Mouse (Mus musculus) lung, adult 2 months (tissue): ENCODE data around the gene Snx29. TPM values are rescaled to one million over a fixed set of nuclear protein-coding genes. Genes with fewer than 3 reads are reported as not detected.

Experiments
- DNase-seq: peaks from one replicate; pipeline ENCODE4 v3.0.0; 2022
- H3K4me1 ChIP-seq: fragments of 200-500 bp; 2 replicates; pipeline ENCODE4 v1.6.1; 2011; ENCODE audit warnings: low read length; ENCODE audit not compliant: control insufficient read depth, insufficient read depth
- H3K4me3 ChIP-seq: fragments of 200-500 bp; replicated peaks from 2 replicates; pipeline ENCODE3; 2011; ENCODE audit warnings: low read depth, mild to moderate bottlenecking, control low read depth, low read length; ENCODE audit errors: extremely low read depth
- CTCF ChIP-seq: fragments of 200-500 bp; IDR thresholded peaks from 2 replicates; pipeline ENCODE4 v1.5.1; 2011; ENCODE audit warnings: mild to moderate bottlenecking, low read length, control low read depth; ENCODE audit not compliant: insufficient read depth
- POLR2A ChIP-seq: fragments of 200-500 bp; IDR thresholded peaks from 2 replicates; pipeline ENCODE4 v1.6.1; 2011; ENCODE audit warnings: low read depth, mild to moderate bottlenecking, control low read depth, low read length, borderline replicate concordance; ENCODE audit errors: extremely low read depth
- WGBS: fragments of 180-500 bp; shearing (Covaris S2); methylation state at CpG from one replicate; pipeline ENCODE4 v1.1.7; 2018; 5-methylcytosine and 5-hydroxymethylcytosine counted together
- polyA plus RNA-seq: library from polyadenylated mRNA; depleted of rRNA; stranded (reverse); fragments of >200 nt; gene quantifications from 2 replicates; pipeline ENCODE4 v1.2.3, GENCODE M21; 2012

Gene Snx29
- polyA plus RNA-seq, 1 experiment, result 10.6 TPM

DNA sequence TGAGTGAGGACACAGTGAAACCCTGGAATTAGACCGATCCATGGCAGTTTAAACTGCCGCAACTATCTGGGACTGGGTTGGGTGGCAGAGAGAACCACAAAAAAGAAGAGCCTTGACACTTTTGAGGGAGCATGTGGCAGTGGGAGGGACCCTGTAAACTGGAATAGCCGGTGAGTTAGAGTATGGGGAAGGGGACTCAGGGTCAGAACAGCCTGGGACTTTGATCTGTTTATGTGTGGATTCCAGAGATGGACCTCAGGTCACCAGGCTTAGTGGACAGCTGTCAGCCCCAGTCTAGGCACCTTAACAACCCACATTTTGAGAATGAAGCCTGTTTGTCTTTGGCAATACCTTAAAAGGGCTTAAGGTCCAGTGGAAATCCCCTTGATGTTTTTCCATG is 215.5 kb downstream of the Snx29 start:
- Histone ChIP-seq H3K4me1 (no peaks in the 10 kb centered on the region), H3K4me3 (no peak overlapping the region)
- DNase-seq, result no peak
- WGBS, result 67% methylated on average over 3 of the region's 3 CpGs
- TF ChIP-seq CTCF, result no peak
- no peak for TF ChIP-seq POLR2A

DNA sequence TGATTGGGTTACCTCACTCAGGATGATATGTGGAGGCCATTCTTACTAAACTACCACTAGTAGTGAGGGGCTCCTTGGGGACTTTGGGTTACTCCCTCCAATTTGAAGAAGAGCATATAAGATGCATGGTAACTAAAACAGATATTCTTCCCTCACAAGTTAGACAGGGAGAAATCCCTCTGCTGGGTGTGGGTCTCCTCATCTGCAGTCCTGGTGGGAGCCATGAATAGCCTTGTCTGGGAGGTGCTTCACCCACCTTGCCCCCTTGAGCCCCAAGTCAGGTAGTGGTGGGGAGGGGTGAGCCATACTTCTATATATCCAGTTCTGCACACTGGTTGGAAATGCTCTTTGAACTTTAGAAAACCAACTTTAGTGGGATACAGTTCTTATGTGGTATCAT is 218.3 kb downstream of the Snx29 start:
- no peak for DNase-seq
- Histone ChIP-seq H3K4me1 (no peaks in the 10 kb centered on the region), H3K4me3 (no peak overlapping the region)
- no peak for TF ChIP-seq POLR2A
- TF ChIP-seq CTCF, result no peak

DNA sequence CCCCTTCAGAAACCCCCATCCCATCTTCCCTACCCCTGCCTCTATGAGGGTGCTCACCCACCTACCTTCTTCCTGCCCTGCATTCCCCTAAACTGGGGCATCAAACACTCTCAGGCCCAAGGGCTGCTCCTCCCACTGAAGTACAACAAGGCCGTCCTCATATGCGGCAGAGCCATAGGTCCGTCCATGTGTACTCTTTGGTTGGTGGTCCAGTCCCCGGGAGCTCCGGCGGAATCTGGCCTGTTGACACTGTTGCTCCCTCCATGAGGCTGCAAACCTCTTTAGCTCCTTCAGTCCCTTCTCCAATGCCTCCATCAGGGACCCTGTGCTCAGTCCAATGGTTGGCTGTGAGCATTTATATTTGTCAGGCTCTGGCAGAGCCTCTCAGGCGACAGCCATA is 219.1 kb downstream of the Snx29 start:
- no peaks in the 10 kb centered on the region for H3K4me1 ChIP-seq
- TF ChIP-seq POLR2A (no peak), CTCF (no peak)
- no peak for DNase-seq
- WGBS, result 88% methylated on average over 7 of the region's 7 CpGs
- no peak overlapping the region for H3K4me3 ChIP-seq

DNA sequence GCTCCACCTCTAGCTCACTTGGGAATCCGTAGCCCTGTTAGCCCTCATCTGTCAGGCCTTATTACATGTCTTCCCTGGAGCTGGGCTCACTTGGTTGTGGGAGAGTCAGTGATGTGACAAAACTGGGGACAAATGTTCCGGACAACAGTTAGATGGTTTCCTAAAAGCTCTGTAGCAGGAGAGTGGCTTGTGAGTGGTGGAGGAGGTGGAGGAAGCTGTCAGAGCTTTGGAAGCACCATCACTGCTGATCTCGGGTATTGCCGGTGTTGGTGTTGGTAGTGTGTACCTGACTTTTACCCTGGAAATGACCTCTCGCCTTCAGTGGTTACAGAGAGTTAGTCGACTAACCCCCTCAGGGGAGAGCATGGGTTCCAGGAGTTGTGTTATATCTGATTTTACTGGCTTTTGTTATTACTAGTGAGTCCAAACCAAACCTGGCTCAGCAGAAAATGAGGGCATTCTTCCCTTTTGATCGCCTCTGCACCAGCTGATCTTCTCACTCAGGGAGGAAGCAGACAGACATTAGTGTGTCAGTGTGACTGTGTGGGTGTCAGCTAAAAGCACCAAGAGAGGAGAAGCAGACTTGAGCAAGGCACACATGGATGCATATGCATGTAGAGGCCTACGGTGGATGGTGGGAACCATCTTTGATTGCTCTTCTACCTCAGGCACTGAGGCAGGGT is 227.5 kb downstream of the Snx29 start:
- Histone ChIP-seq H3K4me3 (no peak overlapping the region), H3K4me1 (no peaks in the 10 kb centered on the region)
- DNase-seq, result no peak
- TF ChIP-seq CTCF (no peak), POLR2A (no peak)
- WGBS, result 83% methylated on average over 8 of the region's 8 CpGs

DNA sequence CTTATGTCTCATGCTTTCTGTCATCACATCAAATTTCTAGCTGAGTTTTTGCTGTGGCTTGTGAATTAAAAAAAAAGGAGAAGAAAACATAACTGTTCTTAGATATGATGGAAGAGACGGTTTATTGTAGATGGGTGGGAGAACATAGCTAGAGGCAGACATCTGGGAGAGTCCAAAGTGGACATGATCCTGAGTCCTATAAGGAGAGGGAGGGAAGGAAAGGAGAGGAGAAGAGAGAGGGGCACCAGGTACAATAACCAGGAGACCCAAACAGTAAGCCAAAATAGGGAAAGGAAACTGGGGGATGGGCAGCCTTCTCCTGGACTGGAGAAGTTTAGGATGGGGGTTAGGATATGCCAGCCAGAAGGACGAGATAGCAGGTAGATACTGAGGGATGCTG is 239.0 kb downstream of the Snx29 start:
- H3K4me3 ChIP-seq, result no peak overlapping the region
- no peak for DNase-seq
- WGBS, result 90% methylated on average over 2 of the region's 2 CpGs
- H3K4me1 ChIP-seq, result no peaks in the 10 kb centered on the region; the same call in 1 of the 2 replicates
- no peak for TF ChIP-seq POLR2A
- TF ChIP-seq CTCF, result no peak

DNA sequence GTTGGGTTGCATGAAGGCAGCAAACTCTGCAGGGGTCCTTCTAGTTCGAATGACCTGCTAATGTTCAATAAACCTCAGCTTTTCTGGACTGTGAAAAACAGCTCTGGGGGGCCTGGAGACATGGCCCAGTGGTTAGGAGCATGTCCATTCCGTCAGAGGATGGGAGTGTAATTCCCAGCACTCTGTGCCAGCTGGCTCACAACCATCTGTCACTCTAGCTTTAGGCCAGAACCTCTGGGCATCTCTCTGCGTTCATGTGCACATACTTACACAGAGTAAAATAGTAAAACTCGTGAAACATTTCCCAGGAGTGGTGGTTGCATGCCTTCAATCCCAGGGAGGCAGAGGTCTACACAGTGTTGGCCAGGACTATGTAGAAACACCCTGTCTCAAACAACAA is 241.1 kb downstream of the Snx29 start:
- Histone ChIP-seq H3K4me3 (no peak overlapping the region), H3K4me1 (no peaks in the 10 kb centered on the region; the same call in 1 of the 2 replicates)
- TF ChIP-seq POLR2A (no peak), CTCF (no peak)
- WGBS, result 56% methylated on average over 4 of the region's 4 CpGs
- no peak for DNase-seq

DNA sequence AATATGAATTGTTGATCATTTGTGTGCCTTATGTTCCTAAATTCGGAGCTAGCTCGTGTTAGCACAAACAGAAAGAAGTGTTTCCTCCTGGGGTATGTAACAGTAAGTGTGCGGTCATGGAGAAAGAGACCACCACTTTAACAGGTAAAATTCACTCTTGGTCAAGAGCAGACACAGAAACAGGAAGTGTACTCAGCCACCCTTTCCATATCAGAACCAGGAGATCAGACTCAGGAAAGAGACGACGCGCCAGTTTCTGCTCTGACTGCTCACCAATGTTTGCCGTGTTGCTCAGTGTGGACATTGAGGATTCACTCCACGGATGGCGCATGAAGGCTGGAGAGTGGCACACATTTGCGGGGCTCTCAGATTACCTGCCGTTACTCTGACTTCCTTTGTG is 242.4 kb downstream of the Snx29 start:
- Histone ChIP-seq H3K4me3 (no peak overlapping the region), H3K4me1 (no peaks in the 10 kb centered on the region; the same call in 1 of the 2 replicates)
- 59% methylated on average over 11 of the region's 11 CpGs for WGBS
- TF ChIP-seq POLR2A (no peak), CTCF (no peak)
- DNase-seq, result no peak

DNA sequence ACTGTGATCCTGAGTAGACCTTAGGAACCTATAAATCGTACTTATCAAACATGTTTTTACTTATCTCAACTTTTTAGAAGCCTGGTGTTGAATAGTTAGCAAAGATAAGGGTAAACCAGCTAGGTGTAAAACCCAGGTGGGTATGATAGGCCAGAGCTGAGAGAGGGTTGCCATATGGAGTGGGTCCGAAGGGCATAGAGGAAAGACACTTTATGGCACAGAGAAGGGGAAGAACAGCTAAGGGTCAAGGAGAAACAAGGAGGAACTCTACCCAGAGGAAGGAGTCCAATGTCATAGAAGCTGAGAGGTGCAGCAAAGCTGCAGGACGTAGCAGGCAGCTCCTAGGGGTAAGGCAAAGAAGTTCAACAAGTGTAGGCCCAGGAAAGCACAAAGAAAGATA is 244.9 kb downstream of the Snx29 start:
- TF ChIP-seq POLR2A, result no peak
- no peak for TF ChIP-seq CTCF
- 84% methylated on average over 3 of the region's 3 CpGs for WGBS
- Histone ChIP-seq H3K4me1 (no peaks in the 10 kb centered on the region; the same call in 1 of the 2 replicates), H3K4me3 (no peak overlapping the region)
- DNase-seq, result no peak

DNA sequence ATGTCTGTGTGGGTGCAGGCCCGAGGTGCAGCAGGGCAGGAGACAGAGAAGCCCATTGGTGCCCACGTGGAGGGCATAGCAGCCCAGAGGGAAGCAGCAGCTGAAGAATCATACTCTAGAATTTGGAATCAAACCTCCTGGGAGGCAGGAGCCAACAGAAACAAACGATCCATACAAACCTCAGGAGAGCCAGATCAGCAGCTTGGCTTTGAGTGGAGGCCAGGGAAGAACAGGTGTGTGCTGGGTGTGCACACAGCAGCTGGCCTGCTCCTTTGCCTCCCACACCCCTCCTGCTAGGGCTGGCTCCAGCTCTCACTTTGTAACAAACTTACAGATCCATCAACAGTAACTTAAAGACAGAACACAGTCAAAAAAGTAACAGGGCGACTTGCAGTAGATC is 245.4 kb downstream of the Snx29 start:
- TF ChIP-seq CTCF, result no peak
- TF ChIP-seq POLR2A, result no peak
- H3K4me1 ChIP-seq, result no peaks in the 10 kb centered on the region; the same call in 1 of the 2 replicates
- no peak overlapping the region for H3K4me3 ChIP-seq
- WGBS, result 73% methylated on average over 4 of the region's 4 CpGs
- no peak for DNase-seq

DNA sequence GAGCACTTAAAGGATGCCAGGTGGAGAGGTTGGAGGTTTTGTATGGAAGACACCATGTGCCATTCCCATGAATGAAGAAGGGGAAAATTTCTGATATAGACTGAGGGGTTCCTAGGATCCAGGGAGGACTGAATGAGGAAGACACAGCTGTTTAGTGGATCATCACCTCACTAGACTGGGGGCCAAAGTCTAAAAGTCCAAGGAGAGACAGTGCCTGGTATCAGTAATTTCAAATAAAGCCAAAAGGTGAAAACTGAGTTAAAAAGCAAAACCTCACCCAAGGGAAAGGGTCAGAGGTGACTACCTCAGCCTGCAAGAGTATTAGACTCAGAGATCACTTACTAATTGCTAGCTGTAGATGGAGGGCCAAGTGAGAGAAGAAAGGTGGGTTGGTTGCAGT is 245.9 kb downstream of the Snx29 start:
- Histone ChIP-seq H3K4me3 (no peak overlapping the region), H3K4me1 (no peaks in the 10 kb centered on the region; the same call in 1 of the 2 replicates)
- DNase-seq, result no peak
- no peak for TF ChIP-seq POLR2A
- no peak for TF ChIP-seq CTCF
